Comparison of ENCODE assay signal across 24 mouse cellular contexts in the genomic region with DNA sequence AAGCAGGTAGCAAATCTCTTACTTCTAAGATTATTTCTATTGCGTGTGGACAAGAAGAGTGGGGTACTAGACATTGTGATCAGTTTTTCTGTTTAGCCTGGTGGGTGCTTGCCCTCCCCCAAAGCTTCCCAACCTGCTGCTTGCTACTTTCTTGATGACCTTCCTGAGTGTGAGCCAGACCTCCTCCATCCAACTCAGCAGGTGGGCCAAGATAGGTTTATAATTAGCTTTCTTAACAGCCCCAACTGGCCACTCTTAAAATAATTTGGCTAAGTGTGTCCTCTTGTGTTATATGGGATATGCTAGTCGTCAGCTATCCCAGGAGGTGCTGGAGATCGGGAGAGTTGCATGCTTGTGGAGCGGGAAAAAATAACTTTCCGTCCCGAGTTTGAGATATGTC.
A peak's percentile ranks its signal among the peaks of the same experiment; 100 is the strongest.
DNase-seq lines count a peak whose midpoint lies in the region; ATAC-seq and TF ChIP-seq lines count a peak whose summit lies in the region.
"Had no signal": no experiment of that assay in that cellular context is flagged by ENCODE, and none has a peak within 500 bp of the region (broad histone marks: within the 10 kb centered on the region; RNA-seq: fewer than 3 reads in every experiment).

No protein-coding gene starts in this region.

- 30% methylated on average over 6 of the region's 6 CpGs for WGBS in heart, postnatal 0 days

- TF ChIP-seq CTCF in gastrocnemius, adult 2 months (IDR thresholded peaks at IDR 0.05) = no peak
- no peak for TF ChIP-seq CTCF in heart, postnatal 0 days (IDR thresholded peaks at IDR 0.05; ENCODE audit: low read depth)

- intact Hi-C loops in gastrocnemius, adult 2 months (cut with DNase I) = loop anchor here (5.0 kb wide), 1 partner anchor 204 kb away; a partner anchor contains a TSS
- intact Hi-C loops in gastrocnemius, postnatal 36 days (cut with DNase I) = loop anchor here (5.0 kb wide), 1 partner anchor 204 kb away; a partner anchor contains a TSS
- intact Hi-C loops in gastrocnemius, postnatal 14 days (cut with DNase I; ENCODE audit: low total_unique reads) = no loop called here

- no peak for ATAC-seq in heart, postnatal 0 days (ENCODE audit: insufficient read depth, low read depth)
- ATAC-seq: liver, embryonic 12.5 days had no signal

- H3K4me1 ChIP-seq in heart, postnatal 0 days (ENCODE audit: control insufficient read depth, insufficient read depth) = peaks cover 27% of the 10 kb centered on the region
- H3K4me1 ChIP-seq: forebrain, embryonic 12.5 days; hindbrain, embryonic 12.5 days; liver, embryonic 12.5 days had no signal

- no peaks in the 10 kb centered on the region for H3K27me3 ChIP-seq in heart, postnatal 0 days (ENCODE audit: control insufficient read depth, insufficient read depth, low read length)
- H3K27me3 ChIP-seq: embryonic facial prominence, embryonic 13.5 days; forebrain, embryonic 12.5 days; hindbrain, embryonic 12.5 days; limb, embryonic 13.5 days; liver, embryonic 12.5 days; neural tube, embryonic 15.5 days had no signal

- H3K9ac ChIP-seq in heart, postnatal 0 days (replicated peaks; ENCODE audit: low read depth, low read length) = no peak overlapping the region
- H3K9ac ChIP-seq: embryonic facial prominence, embryonic 13.5 days; forebrain, embryonic 12.5 days; hindbrain, embryonic 12.5 days; limb, embryonic 13.5 days; liver, embryonic 12.5 days; neural tube, embryonic 15.5 days had no signal

- H3K9me3 ChIP-seq in heart, postnatal 0 days (replicated peaks; ENCODE audit: control insufficient read depth, low read length) = no peaks in the 10 kb centered on the region
- H3K9me3 ChIP-seq: embryonic facial prominence, embryonic 13.5 days; forebrain, embryonic 12.5 days; hindbrain, embryonic 12.5 days; limb, embryonic 13.5 days; liver, embryonic 12.5 days; neural tube, embryonic 15.5 days had no signal

- H3K4me3 ChIP-seq in gastrocnemius, adult 2 months = peak overlapping the region; percentile 10; the same call in 1 of the 2 replicates
- no peak overlapping the region for H3K4me3 ChIP-seq in heart, postnatal 0 days (ENCODE audit: low read depth, low read length)
- H3K4me3 ChIP-seq: embryonic facial prominence, embryonic 13.5 days; erythroblast, embryonic 14.5 days; forebrain, embryonic 12.5 days; hindbrain, embryonic 12.5 days; limb, embryonic 13.5 days; liver, embryonic 12.5 days; neural tube, embryonic 15.5 days had no signal

- peak overlapping the region; percentile 82 for H3K27ac ChIP-seq in gastrocnemius, adult 2 months
- no peak overlapping the region for H3K27ac ChIP-seq in heart, postnatal 0 days (ENCODE audit: low read depth)
- H3K27ac ChIP-seq: embryonic facial prominence, embryonic 13.5 days; forebrain, embryonic 12.5 days; hindbrain, embryonic 12.5 days; liver, embryonic 12.5 days; neural tube, embryonic 15.5 days had no signal

- no peak overlapping the region for H3K4me2 ChIP-seq in heart, postnatal 0 days (ENCODE audit: low read depth, low read length)
- H3K4me2 ChIP-seq: embryonic facial prominence, embryonic 13.5 days; forebrain, embryonic 12.5 days; hindbrain, embryonic 12.5 days; limb, embryonic 13.5 days; liver, embryonic 12.5 days; midbrain, embryonic 11.5 days; neural tube, embryonic 15.5 days had no signal

- no peak for TF ChIP-seq EP300 in heart, postnatal 0 days (IDR thresholded peaks at IDR 0.05; ENCODE audit: low read depth)

- DNase-seq in gastrocnemius, adult 2 months = peak; percentile 58
- no peak for DNase-seq in gastrocnemius, postnatal 36 days
- DNase-seq in heart, adult 9 months (ENCODE audit: low spot score in 2 of 2) = peak; percentile 24 to 35
- no peak for DNase-seq in heart, postnatal 4 days
- peak; percentile 21 for DNase-seq in gastrocnemius, postnatal 14 days
- peak; percentile 8 for DNase-seq in heart, postnatal 0 days (ENCODE audit: low spot score)
- no peak for DNase-seq in frontal cortex, postnatal 25 days (ENCODE audit: low spot score in 2 of 2)
- DNase-seq: adrenal gland, adult 2 months; embryo, embryonic 11 days; kidney, adult 18-20 months; kidney, postnatal 4 days; lung, adult 18-20 months; lung, postnatal 14 days; right cerebral cortex, adult 18-20 months; thymus, adult 2 months; thymus, postnatal 4 days had no signal

- H3K36me3 ChIP-seq in heart, postnatal 0 days (replicated peaks; ENCODE audit: control insufficient read depth, insufficient read depth, low read length) = no peaks in the 10 kb centered on the region
- H3K36me3 ChIP-seq: embryonic facial prominence, embryonic 13.5 days; forebrain, embryonic 12.5 days; hindbrain, embryonic 12.5 days; limb, embryonic 13.5 days; liver, embryonic 12.5 days; neural tube, embryonic 15.5 days had no signal

Comparison
In these comparisons a context has a peak if more than half of its experiments do, and no peak if none do; other contexts are left out.
1. DNase-seq: peak in gastrocnemius, adult 2 months (single experiment), heart, adult 9 months (2 of 2), gastrocnemius, postnatal 14 days (single experiment) and heart, postnatal 0 days (single experiment); none in gastrocnemius, postnatal 36 days (0 of 2), heart, postnatal 4 days (single experiment) and frontal cortex, postnatal 25 days (0 of 2).